Mouse (Mus musculus): ENCODE measurements at regions not wholly inside any gene's neighbourhood (a gene's known extent, or its start where the extent isn't known, plus 50 kb on each side); places are given as distances from the start of the nearest gene placed in this dataset.
"Not testable (repeated sequence)": the region's sequence is repeated elsewhere in the genome, so short reads cannot be mapped to it uniquely, and the experiment has no call there.

- DNase-seq, result no peak
These were observed 242.1 kb downstream of the Mef2c start for GRCm38 (mm10) chr13:83745961-83746360.

- no peak for DNase-seq
These were observed 243.8 kb downstream of the Mef2c start for GRCm38 (mm10) chr13:83747671-83748070.

GRCm38 (mm10) chr13:83749376-83750150 is 245.7 kb downstream of the Mef2c start:
- no peak for DNase-seq

GRCm38 (mm10) chr13:83750437-83750836 is 246.6 kb downstream of the Mef2c start:
- DNase-seq, result no peak

- DNase-seq, result no peak
These were observed 256.7 kb downstream of the Mef2c start for GRCm38 (mm10) chr13:83760387-83761170.

GRCm38 (mm10) chr13:83762484-83762883 is 258.6 kb downstream of the Mef2c start:
- no peak for DNase-seq

GRCm38 (mm10) chr13:83763288-83763687 is 259.5 kb downstream of the Mef2c start:
- not testable (repeated sequence) for DNase-seq

GRCm38 (mm10) chr13:83785643-83786042 is 281.8 kb downstream of the Mef2c start:
- DNase-seq, result no peak

- no peak for DNase-seq
These were observed 305.7 kb downstream of the Mef2c start for GRCm38 (mm10) chr13:83809535-83809934.

GRCm38 (mm10) chr13:83820291-83820690 is 316.5 kb downstream of the Mef2c start:
- DNase-seq, result no peak

- no peak for DNase-seq
These were observed 316.9 kb downstream of the Mef2c start for GRCm38 (mm10) chr13:83820721-83821120.

GRCm38 (mm10) chr13:83824926-83825325 is 321.1 kb downstream of the Mef2c start:
- no peak for DNase-seq

- no peak for DNase-seq
These were observed 323.1 kb downstream of the Mef2c start for GRCm38 (mm10) chr13:83826841-83827463.

GRCm38 (mm10) chr13:83865932-83866685 is 356.0 kb upstream of the Tmem161b start:
- no peak for DNase-seq

GRCm38 (mm10) chr13:83867211-83867610 is 354.9 kb upstream of the Tmem161b start:
- DNase-seq, result no peak

GRCm38 (mm10) chr13:83867831-83868473 is 354.1 kb upstream of the Tmem161b start:
- DNase-seq, result no peak

GRCm38 (mm10) chr13:83868922-83869321 is 353.2 kb upstream of the Tmem161b start:
- no peak for DNase-seq

GRCm38 (mm10) chr13:83872143-83872819 is 349.8 kb upstream of the Tmem161b start:
- no peak for DNase-seq

- DNase-seq, result peak in 1 of 2 experiments; percentile 2
These were observed 349.2 kb upstream of the Tmem161b start for GRCm38 (mm10) chr13:83872887-83873286.

GRCm38 (mm10) chr13:83879561-83879960 is 342.5 kb upstream of the Tmem161b start:
- DNase-seq, result no peak

- no peak for DNase-seq
These were observed 341.8 kb upstream of the Tmem161b start for GRCm38 (mm10) chr13:83880305-83880704.

GRCm38 (mm10) chr13:83880772-83881171 is 341.3 kb upstream of the Tmem161b start:
- no peak for DNase-seq
